Mouse (Mus musculus) v-Abl transformed pro-B cells (cell line): Measurements from ENCODE around the gene Zfp622.

Source experiments
- in situ Hi-C, 2 experiments: fragments of 400-800 bp; cut with MboI; formaldehyde crosslinking; loops; one replicate each; pipeline ENCODE4 v1.15.1; 2025; ENCODE audit not compliant: unreplicated experiment in 2 of 2

Zfp622 gene

GRCm38 (mm10) chr15:25966220-25966774 lies 17.9 kb upstream of the Zfp622 start:
- in situ Hi-C loops: no loop called here

DNA sequence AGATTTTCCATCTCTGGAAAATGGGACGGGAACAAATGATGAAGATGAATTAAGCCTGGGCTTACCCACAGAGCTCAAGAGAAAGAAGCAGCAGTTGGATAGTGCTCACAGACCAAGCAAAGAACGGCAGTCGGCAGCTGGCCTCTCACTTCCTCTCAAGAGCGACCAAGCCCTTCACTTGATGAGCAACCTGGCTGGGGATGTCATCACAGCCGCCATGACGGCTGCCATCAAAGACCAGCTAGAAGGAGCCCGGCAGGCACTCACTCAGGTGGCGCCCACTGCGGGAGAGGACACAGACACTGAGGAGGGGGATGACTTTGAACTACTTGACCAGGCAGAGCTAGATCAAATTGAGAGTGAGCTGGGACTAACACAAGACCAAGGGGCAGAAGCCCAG lies 12.6 kb upstream of the Zfp622 start:
- in situ Hi-C loops: loop anchor here in 1 of 2 experiments (10.0 kb wide), 1 partner anchor 167 kb away; no protein-coding TSS in a partner anchor

GRCm38 (mm10) chr15:25972758-25973157 lies 11.4 kb upstream of the Zfp622 start:
- in situ Hi-C loops: loop anchor here in 1 of 2 experiments (10.0 kb wide), 1 partner anchor 168 kb away; no protein-coding TSS in a partner anchor

- in situ Hi-C loops: loop anchor here in 1 of 2 experiments (10.0 kb wide), 1 partner anchor 170 kb away; no protein-coding TSS in a partner anchor
Measured at GRCm38 (mm10) chr15:25974352-25974751, 9.8 kb upstream of the Zfp622 start.

GRCm38 (mm10) chr15:25975810-25976209 lies 8.4 kb upstream of the Zfp622 start:
- in situ Hi-C loops: loop anchor here (10.0 to 25.0 kb wide), 6 partner anchors 171 to 1886 kb away; partner anchors contain the start of gene Otulin (in 2 of the 2)

DNA sequence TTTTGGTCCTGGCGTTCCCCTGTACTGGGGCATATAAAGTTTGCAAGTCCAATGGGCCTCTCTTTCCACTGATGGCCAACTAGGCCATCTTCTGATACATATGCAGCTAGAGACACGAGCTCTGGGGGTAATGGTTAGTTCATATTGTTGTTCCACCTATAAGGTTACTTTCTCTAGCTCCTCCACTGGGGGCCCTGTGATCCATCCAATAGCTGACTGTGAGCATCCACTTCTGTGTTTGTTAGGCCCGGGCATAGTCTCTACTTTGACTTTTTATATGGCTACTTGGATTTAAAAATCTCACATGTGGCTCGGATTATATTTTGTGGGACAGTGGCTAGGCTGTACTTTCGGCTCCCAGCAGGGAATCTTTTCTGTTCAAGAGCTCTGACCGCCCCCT lies 552 bp upstream of the Zfp622 start:
- in situ Hi-C loops: loop anchor here (5.0 to 25.0 kb wide), 6 partner anchors 91 to 1879 kb away; partner anchors contain the start of gene Otulin (in 2 of the 2)

GRCm38 (mm10) chr15:25984734-25985492 lies 747 bp downstream of the Zfp622 start:
- in situ Hi-C loops: loop anchor here (5.0 to 25.0 kb wide), 7 partner anchors 93 to 1877 kb away; partner anchors contain the start of gene Otulin (in 2 of the 2)

- in situ Hi-C loops: loop anchor here (5.0 to 25.0 kb wide), 9 partner anchors 334 to 1869 kb away; partner anchors contain the start of gene Otulin (in 2 of the 2)
Measured at GRCm38 (mm10) chr15:25992992-25993727, 9.0 kb downstream of the Zfp622 start.

- in situ Hi-C loops: loop anchor here (5.0 to 25.0 kb wide), 9 partner anchors 358 to 1867 kb away; partner anchors contain the start of gene Otulin (in 2 of the 2)
Measured at GRCm38 (mm10) chr15:25995521-25995920, 11.4 kb downstream of the Zfp622 start.

DNA sequence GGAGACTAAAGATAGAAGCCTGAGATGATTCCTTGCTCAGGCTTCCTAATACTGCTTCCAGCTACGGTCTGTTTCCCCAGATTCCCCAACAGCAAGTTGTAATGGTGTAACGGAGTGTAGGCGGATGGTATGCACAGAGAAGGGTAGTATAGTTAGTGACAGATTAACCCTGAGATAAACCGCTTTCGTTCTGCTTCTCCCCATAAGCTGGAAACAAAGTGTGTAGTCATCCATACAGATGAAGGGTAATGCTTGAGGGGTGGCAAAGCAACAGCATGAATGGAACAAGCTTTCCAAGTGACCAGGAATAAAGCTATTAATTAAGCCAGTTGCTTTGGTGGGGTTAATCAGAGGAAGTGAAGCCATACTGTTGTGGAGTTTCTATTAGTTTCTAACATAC lies 15.4 kb downstream of the Zfp622 start:
- in situ Hi-C loops: loop anchor here (5.0 to 25.0 kb wide), 9 partner anchors 362 to 1863 kb away; partner anchors contain the start of gene Otulin (in 2 of the 2)

DNA sequence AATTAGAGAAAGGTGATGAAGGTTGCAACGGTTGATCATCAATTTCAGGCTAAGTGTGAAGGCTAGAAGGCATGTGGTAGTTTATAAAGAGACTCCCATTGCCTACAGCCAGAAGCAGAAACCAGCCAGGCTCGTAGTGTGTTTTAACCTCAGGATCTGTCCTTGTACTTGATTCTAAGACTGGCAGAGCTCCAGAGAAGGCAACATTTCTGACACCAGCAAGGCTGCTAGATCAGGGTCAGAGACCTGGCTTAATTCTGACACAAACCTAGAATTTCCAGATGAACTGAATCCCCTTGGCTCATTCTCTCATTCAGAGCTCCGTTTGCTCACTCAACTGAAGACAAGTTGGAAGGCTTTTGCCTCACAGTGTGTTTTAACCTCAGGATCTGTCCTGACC lies 24.5 kb downstream of the Zfp622 start:
- in situ Hi-C loops: no loop called here

GRCm38 (mm10) chr15:26012891-26013290 lies 28.7 kb downstream of the Zfp622 start:
- in situ Hi-C loops: no loop called here

- in situ Hi-C loops: no loop called here
Measured at GRCm38 (mm10) chr15:26015979-26016665, 32.0 kb downstream of the Zfp622 start.

- in situ Hi-C loops: no loop called here
Measured at GRCm38 (mm10) chr15:26021721-26022120, 37.6 kb downstream of the Zfp622 start.

DNA sequence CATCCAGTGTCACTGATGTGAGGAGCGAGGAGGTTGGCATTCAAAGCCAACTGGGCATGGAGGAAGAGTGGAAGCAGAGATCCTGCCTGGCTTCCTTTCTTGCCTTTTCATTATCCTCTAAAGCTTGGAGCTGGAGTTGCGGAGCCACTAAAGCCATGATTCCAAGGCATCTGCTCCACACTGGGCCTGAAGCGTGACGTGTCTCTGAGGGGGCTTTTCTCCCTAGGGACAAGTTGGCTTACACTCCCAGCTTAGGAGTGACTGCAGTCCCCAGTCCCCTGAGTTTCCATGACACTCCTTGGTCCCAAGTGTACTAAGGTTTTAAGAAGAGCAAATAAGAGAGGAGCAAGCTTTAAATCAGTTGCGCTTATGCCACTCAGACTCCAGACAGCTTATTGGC lies 38.5 kb downstream of the Zfp622 start:
- in situ Hi-C loops: no loop called here

GRCm38 (mm10) chr15:26031692-26032091 lies 47.5 kb downstream of the Zfp622 start:
- in situ Hi-C loops: no loop called here

- in situ Hi-C loops: no loop called here
Measured at GRCm38 (mm10) chr15:26040567-26040966, 56.4 kb downstream of the Zfp622 start.

GRCm38 (mm10) chr15:26041196-26041947 lies 57.2 kb downstream of the Zfp622 start:
- in situ Hi-C loops: no loop called here
